Mouse (Mus musculus) hindbrain, embryonic 10.5 days (tissue): ENCODE measurements around the gene Paics. TPM values are rescaled to one million over a fixed set of nuclear protein-coding genes. Genes with fewer than 3 reads are reported as not detected.
A peak's percentile ranks its signal among the peaks of the same experiment; 100 is the strongest.
"Not testable (repeated sequence)": the region's sequence is repeated elsewhere in the genome, so short reads cannot be mapped to it uniquely, and the experiment has no call there.

Source experiments
- DNase-seq: peaks from one replicate; pipeline ENCODE4 v3.0.0-alpha.2; 2017; ENCODE audit warnings: low spot score
- H3K27ac ChIP-seq: fragments of 300-500 bp; sonication (generic); 2 replicates; pipeline ENCODE4 v1.5.1; 2016; ENCODE audit warnings: mild to moderate bottlenecking, moderate library complexity
- H3K27me3 ChIP-seq: fragments of 300-500 bp; sonication (generic); 2 replicates; pipeline ENCODE4 v1.6.1; 2016; ENCODE audit warnings: mild to moderate bottlenecking; ENCODE audit not compliant: poor library complexity, insufficient read depth, severe bottlenecking
- H3K36me3 ChIP-seq: fragments of 300-500 bp; sonication (generic); 2 replicates; pipeline ENCODE4 v1.6.1; 2016; ENCODE audit warnings: mild to moderate bottlenecking, moderate library complexity
- H3K4me1 ChIP-seq: fragments of 300-500 bp; sonication (generic); replicated peaks from 2 replicates; pipeline ENCODE4 v1.6.1; 2016; ENCODE audit warnings: mild to moderate bottlenecking
- H3K4me3 ChIP-seq: fragments of 300-500 bp; sonication (generic); 2 replicates; pipeline ENCODE4 v1.5.1; 2016; ENCODE audit warnings: mild to moderate bottlenecking, moderate library complexity
- H3K9me3 ChIP-seq: fragments of 300-500 bp; sonication (generic); 2 replicates; pipeline ENCODE4 v1.6.1; 2016; ENCODE audit warnings: mild to moderate bottlenecking, moderate library complexity
- WGBS: fragments of 180-500 bp; shearing (Covaris S2); methylation state at CpG from one replicate; pipeline ENCODE4 v1.1.7; 2016; 5-methylcytosine and 5-hydroxymethylcytosine counted together
- polyA plus RNA-seq: library from polyadenylated mRNA; unstranded; fragments of >200 nt; fragmentation: Nextera tagmentation; extraction: Ambion mirVana; gene quantifications from 2 replicates; pipeline ENCODE4 v1.2.1, GENCODE M21; 2016

Paics gene
- polyA plus RNA-seq, 1 experiment from 2014 or later = 337 TPM

GRCm38 (mm10) chr5:76954271-76954900, 3.3 kb downstream of the Paics start:
- 90% methylated on average over 6 of the region's 6 CpGs for WGBS
- Histone ChIP-seq H3K27me3 (no peaks in the 10 kb centered on the region), H3K4me1 (peaks cover 33% of the 10 kb centered on the region), H3K9me3 (no peaks in the 10 kb centered on the region), H3K36me3 (peaks cover 59% of the 10 kb centered on the region), H3K4me3 (0 out of 2 replicates have a peak overlapping the region, but pooled peaks have one; percentile 0), H3K27ac (no peak overlapping the region)
- no peak for DNase-seq

DNA sequence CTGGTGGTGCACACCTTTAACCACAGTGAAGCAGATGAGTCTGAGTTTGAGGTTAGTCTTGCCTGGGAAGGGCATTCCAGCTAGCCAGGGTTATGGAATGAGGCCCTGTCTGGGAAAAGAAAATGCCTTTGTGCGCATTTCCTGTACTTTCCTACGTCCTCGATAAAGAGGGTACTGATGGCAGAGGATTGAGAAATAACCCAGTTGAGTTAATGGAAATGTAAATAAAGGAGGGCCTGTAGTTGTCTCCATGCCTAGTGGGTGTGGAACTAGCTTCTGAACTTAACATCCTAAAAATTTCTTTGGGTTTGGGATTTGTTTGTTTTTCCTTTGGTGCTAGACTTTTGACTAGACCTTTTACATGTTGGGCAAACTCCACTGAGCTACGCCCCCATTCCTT, 4.4 kb downstream of the Paics start:
- no peak overlapping the region for H3K4me3 ChIP-seq
- 88% methylated on average over 4 of the region's 4 CpGs for WGBS
- no peak for DNase-seq
- H3K9me3 ChIP-seq = no peaks in the 10 kb centered on the region
- H3K27me3 ChIP-seq = no peaks in the 10 kb centered on the region
- H3K27ac ChIP-seq = no peak overlapping the region
- H3K36me3 ChIP-seq = peaks cover 66% of the 10 kb centered on the region
- peaks cover 22% of the 10 kb centered on the region for H3K4me1 ChIP-seq

DNA sequence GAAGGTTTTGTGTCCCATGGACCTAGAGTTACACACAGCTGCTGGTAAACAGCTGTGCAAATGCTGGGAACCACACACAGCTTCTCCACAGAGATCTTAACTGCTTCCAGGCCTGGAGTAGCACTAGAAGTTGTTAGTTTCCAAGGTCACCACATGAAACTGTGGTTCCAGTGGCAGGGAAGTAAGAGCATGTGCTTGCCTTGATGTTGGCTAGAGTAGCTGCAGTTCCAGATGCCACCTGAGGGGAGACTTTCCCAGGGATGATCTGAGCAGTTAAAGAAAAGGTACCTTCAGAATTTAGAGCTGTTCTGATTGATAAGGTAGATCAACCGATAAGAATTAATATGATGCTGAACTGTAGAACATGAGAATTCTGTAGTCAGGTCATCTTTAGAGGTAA, 6.8 kb downstream of the Paics start:
- no peak overlapping the region for H3K4me3 ChIP-seq
- no peaks in the 10 kb centered on the region for H3K9me3 ChIP-seq
- no peaks in the 10 kb centered on the region for H3K27me3 ChIP-seq
- DNase-seq = no peak
- H3K4me1 ChIP-seq = peaks cover 14% of the 10 kb centered on the region
- WGBS = 98% methylated on average over 1 of the region's 1 CpGs
- H3K36me3 ChIP-seq = peaks cover 91% of the 10 kb centered on the region
- no peak overlapping the region for H3K27ac ChIP-seq

GRCm38 (mm10) chr5:76959587-76959986, 8.5 kb downstream of the Paics start:
- DNase-seq = no peak
- 92% methylated on average over 5 of the region's 5 CpGs for WGBS
- Histone ChIP-seq H3K4me1 (no peaks in the 10 kb centered on the region), H3K4me3 (no peak overlapping the region), H3K27me3 (no peaks in the 10 kb centered on the region), H3K9me3 (no peaks in the 10 kb centered on the region), H3K36me3 (peaks cover 99% of the 10 kb centered on the region), H3K27ac (no peak overlapping the region)

DNA sequence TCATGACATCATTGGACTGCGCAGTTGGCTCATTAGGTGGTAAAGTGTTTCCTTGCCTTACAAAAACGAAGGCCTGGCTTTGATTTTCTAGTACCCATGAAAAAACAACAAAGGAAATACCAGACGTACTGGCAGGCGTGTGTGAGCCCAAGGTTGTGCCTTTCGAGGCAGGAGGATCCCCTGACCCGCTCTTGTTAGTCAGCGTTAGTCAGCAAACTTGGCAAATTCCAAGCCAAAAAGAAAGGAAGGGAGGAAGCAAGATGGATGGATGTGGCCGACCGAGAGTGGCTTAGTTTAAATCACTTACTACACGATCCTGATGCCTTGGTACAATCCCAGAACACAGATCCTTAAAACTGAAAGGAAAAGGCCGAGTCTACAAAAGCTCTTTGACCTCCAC, 11.4 kb downstream of the Paics start:
- Histone ChIP-seq H3K27ac (no peak overlapping the region), H3K36me3 (peaks cover 99% of the 10 kb centered on the region), H3K27me3 (no peaks in the 10 kb centered on the region), H3K9me3 (no peaks in the 10 kb centered on the region), H3K4me1 (no peaks in the 10 kb centered on the region), H3K4me3 (no peak overlapping the region)
- no peak for DNase-seq
- 84% methylated on average over 11 of the region's 11 CpGs for WGBS

DNA sequence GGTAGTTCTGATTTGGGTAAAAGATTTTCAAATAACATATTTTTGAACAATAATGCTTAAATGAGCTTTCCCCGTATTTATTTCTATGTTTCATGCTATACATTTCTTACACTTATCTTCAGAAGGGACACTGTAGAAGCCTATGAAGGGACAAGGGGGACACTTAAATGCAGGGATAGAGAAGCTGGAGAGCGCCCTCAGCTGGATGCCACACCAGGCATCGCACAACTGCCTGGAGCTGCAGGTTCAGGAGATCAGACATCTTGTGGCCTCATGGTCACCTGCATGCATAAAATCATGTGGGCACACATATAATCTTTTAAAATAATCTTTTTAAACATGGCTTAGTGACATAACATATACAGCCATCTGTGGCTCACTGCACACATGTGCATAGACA, 13.5 kb downstream of the Paics start:
- Histone ChIP-seq H3K9me3 (no peaks in the 10 kb centered on the region), H3K36me3 (peaks cover 99% of the 10 kb centered on the region), H3K27me3 (no peaks in the 10 kb centered on the region), H3K27ac (no peak overlapping the region), H3K4me3 (no peak overlapping the region), H3K4me1 (no peaks in the 10 kb centered on the region)
- WGBS = 93% methylated on average over 3 of the region's 3 CpGs
- DNase-seq = no peak

DNA sequence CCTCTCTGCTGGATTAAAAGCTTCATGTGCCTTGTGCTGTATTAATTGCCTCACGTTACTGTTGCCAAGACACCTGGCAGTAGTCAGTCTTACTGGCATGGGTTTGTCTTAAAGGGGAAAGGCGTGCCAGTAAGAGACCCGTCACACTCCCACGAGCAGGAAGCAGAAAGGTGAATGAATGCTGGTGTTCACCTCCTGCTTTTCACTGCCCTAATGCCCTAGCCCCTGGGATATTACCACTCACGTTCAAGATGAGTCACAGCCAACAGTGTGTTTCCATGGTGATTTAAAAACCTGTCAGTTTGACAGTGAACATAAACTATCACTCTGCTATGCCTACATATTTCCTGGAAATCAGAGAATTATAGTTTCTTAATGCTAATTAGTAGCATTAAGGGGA, 18.1 kb downstream of the Paics start:
- no peaks in the 10 kb centered on the region for H3K9me3 ChIP-seq
- no peaks in the 10 kb centered on the region for H3K27me3 ChIP-seq
- H3K36me3 ChIP-seq = peaks cover 77% of the 10 kb centered on the region
- WGBS = 87% methylated on average over 5 of the region's 5 CpGs
- H3K27ac ChIP-seq = no peak overlapping the region
- no peak overlapping the region for H3K4me3 ChIP-seq
- peaks cover 9% of the 10 kb centered on the region for H3K4me1 ChIP-seq
- no peak for DNase-seq

- not testable (repeated sequence) for DNase-seq, H3K9me3 ChIP-seq, H3K4me3 ChIP-seq, H3K27ac ChIP-seq, H3K27me3 ChIP-seq
- WGBS = 80% methylated on average over 1 of the region's 1 CpGs
- peaks cover 58% of the 10 kb centered on the region for H3K36me3 ChIP-seq
- peaks cover 17% of the 10 kb centered on the region for H3K4me1 ChIP-seq
These were observed 20.0 kb downstream of the Paics start for GRCm38 (mm10) chr5:76971115-76971514.

DNA sequence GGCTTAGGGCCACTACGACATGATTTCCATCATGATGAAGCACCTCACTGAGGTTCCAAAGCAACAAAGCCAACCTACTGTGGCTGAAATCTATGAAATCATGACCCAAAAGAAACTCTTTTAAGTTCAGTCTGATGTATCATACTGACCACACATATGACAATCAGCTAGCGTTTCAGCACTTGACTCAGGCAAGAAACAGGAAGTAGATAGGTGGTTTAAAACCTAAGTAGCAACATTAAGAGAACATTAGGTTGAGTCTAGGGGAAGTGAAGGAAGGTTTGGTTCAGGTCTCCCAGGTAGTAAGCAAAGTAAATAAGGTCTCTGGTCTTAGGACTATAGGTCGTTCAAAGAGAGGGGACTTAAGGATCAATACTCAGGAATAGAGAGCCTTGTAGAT, 22.4 kb downstream of the Paics start:
- Histone ChIP-seq H3K27me3 (no peaks in the 10 kb centered on the region), H3K4me1 (peaks cover 17% of the 10 kb centered on the region), H3K36me3 (peaks cover 56% of the 10 kb centered on the region), H3K27ac (no peak overlapping the region), H3K9me3 (no peaks in the 10 kb centered on the region), H3K4me3 (peak overlapping the region; percentile 94)
- no peak for DNase-seq
- WGBS = 70% methylated on average over 3 of the region's 3 CpGs

DNA sequence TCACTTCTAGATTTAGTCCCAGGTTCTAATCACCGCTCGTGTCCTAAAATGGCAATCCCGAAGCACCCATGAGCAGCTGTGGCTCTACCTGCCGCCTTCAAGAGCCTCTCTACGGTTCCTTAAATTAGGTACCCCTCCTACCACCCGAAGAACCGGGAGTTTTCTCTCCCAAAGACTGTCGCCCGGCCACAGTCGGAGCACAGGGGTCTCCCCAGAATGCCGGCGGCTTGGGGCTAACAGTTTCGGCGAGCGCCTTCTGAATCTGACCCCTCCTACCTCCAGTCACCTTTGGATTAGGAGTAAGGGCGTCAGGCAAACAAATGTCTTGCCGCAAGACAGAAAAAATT, 23.1 kb downstream of the Paics start:
- H3K4me3 ChIP-seq = peak overlapping the region; percentile 94
- H3K9me3 ChIP-seq = no peaks in the 10 kb centered on the region
- H3K27me3 ChIP-seq = no peaks in the 10 kb centered on the region
- peak overlapping the region; percentile 91 for H3K27ac ChIP-seq
- DNase-seq = no peak
- peaks cover 56% of the 10 kb centered on the region for H3K36me3 ChIP-seq
- 4% methylated on average over 17 of the region's 17 CpGs for WGBS
- peaks cover 17% of the 10 kb centered on the region for H3K4me1 ChIP-seq

- Histone ChIP-seq H3K36me3 (peaks cover 56% of the 10 kb centered on the region), H3K4me3 (peak within 1 kb of the TSS; percentile 94), H3K9me3 (no peaks in the 10 kb centered on the region), H3K27ac (peak within 1 kb of the TSS; percentile 91), H3K4me1 (peaks cover 17% of the 10 kb centered on the region), H3K27me3 (no peaks in the 10 kb centered on the region)
- peak; percentile 93 for DNase-seq
- under 1% methylated on average over 60 of the region's 60 CpGs for WGBS
These were observed 23.6 kb downstream of the Paics start, which contains the start of gene Srp72 for GRCm38 (mm10) chr5:76974554-76975285. TSS of gene Srp72 (plus strand) at chr5:76974683.

DNA sequence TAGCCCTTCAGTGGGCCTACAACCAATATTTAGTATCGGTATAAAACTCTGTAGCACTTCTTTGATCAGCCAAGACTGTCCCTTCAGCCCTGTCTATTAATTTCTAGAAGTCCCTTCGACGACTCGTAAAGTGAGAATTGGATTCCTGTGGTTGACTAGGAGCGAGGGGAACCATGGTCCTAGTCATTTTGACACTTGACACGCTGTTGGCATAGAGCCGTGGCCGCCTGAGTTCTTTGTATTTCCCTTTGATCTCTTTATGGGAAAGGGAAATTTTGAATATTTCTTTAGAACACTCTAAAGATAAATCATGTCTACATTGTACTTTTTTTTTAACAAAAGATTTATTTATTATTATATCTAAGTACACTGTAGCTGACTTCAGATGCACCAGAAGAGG, 24.6 kb downstream of the Paics start:
- DNase-seq = no peak
- Histone ChIP-seq H3K4me1 (peaks cover 17% of the 10 kb centered on the region), H3K27ac (no peak overlapping the region), H3K9me3 (no peaks in the 10 kb centered on the region), H3K27me3 (no peaks in the 10 kb centered on the region), H3K36me3 (peaks cover 56% of the 10 kb centered on the region), H3K4me3 (peak overlapping the region; percentile 94)
- 90% methylated on average over 8 of the region's 8 CpGs for WGBS

- 94% methylated on average over 11 of the region's 11 CpGs for WGBS
- H3K36me3 ChIP-seq = peaks cover 92% of the 10 kb centered on the region
- H3K4me3 ChIP-seq = no peak overlapping the region
- no peak overlapping the region for H3K27ac ChIP-seq
- no peaks in the 10 kb centered on the region for H3K4me1 ChIP-seq
- H3K9me3 ChIP-seq = no peaks in the 10 kb centered on the region
- no peak for DNase-seq
- H3K27me3 ChIP-seq = no peaks in the 10 kb centered on the region
These were observed 32.9 kb downstream of the Paics start for GRCm38 (mm10) chr5:76984015-76984414.
